Mouse (Mus musculus) right cerebral cortex, postnatal 10 days (tissue): ENCODE measurements at regions not wholly inside any gene's neighbourhood (a gene's known extent, or its start where the extent isn't known, plus 50 kb on each side); places are given as distances from the start of the nearest gene placed in this dataset.
A peak's percentile ranks its signal among the peaks of the same experiment; 100 is the strongest.
"Not testable (repeated sequence)": the region's sequence is repeated elsewhere in the genome, so short reads cannot be mapped to it uniquely, and the experiment has no call there.

Experiments
- DNase-seq, 2 experiments: peaks; one replicate each; pipeline ENCODE4 v3.0.0; 2021; ENCODE audit warnings: low spot score in 2 of 2

DNA sequence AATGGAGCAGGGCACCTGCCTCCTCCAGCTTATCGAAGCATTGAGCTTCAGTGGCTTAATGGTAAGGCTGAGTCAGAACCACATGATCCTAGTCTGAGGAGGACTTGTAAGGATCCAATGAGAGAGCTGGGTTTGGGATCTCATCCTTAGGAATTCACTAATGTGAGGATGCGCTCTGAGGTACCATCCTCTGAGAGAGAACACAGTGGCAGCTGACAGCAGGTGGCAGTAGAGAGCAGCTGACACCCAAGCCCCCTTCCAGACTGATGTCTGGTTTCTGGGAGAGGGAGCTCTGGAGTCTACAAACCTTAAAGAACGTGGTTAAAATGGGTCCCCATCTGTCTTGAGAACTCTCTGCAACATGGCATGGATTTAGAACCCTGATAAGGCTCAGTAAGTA is 137.8 kb downstream of the B3glct start:
- peak in 1 of 2 experiments; percentile 57 for DNase-seq

GRCm38 (mm10) chr5:149818812-149819211 is 140.8 kb downstream of the B3glct start:
- no peak for DNase-seq

- no peak for DNase-seq
These were observed 145.8 kb downstream of the B3glct start for GRCm38 (mm10) chr5:149823821-149824220.

DNA sequence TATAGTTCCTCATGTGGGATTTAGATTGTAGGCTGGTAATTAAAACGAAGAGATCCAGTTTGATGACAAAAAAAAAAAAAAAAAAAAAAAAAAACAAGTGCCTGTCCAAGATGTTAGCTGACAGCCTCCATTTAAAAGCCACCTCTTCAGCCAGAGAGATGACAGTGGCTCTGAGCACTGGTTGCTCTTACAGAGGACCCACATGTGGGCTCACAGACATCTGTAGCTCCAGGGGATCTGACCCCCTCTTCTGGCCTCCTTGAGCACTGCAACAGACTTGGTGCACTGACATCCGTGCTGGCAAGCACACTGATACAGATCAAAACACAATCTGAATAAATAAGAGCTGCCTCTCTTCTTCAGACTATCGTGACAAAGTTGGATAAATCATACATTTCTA is 149.6 kb downstream of the B3glct start:
- peak in 1 of 2 experiments; percentile 31 for DNase-seq

GRCm38 (mm10) chr5:149831122-149831861 is 153.3 kb downstream of the B3glct start:
- DNase-seq: peak; percentile 71 to 86

DNA sequence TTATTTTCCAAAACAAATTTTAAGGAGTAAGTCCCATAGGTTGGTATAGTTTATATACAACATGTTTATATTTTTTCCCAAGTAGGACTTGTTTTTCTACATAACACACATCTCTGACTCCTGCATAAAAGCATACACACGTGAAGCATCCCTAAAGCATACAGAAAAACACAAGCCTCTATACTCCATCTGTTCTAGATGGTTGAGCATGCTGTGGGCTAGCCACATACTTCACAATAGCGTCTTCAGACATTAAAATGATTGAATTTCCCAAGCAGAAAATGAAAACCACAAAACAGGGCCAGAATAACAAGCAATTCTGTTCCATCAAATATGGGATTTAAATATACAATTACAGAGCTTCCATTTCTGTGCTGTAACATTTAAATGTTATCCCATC is 159.3 kb downstream of the B3glct start:
- no peak for DNase-seq

DNA sequence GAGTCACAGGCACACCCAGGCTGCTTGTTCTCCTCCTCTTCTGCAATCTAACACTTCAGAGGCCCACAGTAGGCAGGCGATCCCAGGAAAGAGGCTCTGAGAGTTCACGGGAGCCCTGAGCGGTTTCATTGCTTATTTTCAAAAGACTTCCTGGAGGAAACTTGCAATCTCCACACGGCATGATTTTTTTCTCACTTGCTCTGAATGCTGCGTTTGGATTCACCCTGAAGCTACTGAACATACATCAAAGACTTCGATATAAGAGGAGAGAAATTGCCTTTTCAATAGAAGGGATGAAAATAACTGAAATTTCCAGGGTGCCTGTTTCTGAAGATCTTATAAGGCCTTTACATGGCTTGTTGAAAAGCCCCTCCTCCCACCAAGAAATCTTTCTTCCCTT is 164.5 kb downstream of the B3glct start:
- no peak for DNase-seq

DNA sequence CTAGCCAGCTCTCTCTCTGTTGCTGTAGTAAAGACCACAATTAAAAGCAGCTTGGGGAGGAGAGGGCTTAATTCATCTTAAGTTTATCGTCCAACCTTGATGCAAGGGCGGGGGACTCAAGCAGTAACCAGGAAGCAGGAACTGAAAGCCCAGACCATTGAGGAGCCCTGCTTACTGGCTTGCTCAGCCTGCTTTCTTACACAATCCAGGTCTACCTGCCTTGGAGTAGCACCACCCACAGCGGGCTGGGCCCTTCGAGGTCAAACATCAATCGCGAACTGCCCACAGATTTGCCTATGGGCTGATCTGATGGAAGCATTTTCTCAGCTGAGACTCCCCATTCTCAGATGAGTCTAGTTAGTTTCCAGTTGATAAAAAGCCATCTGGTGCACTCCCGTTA is 165.3 kb downstream of the B3glct start:
- no peak for DNase-seq

DNA sequence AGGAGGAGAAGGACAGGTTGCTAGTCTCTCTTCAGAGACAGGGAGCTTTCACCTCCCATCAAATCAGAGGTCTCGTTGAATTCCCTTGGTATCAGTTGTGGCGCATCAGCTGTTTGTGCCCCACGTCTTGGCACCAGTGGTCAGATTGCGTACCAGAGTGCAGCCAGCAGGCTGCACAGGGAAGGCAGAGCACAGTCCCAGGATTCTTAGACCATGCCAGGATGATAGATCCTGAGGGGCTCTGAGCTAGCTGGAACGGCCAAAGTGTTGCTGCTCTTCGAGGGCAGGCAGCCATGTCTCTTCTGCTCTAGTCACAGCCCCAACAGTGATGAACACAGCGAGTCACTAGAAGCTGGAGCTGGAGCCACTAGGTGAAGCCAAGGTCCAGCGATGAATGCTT is 167.2 kb downstream of the B3glct start:
- DNase-seq: no peak

- DNase-seq: no peak
These were observed 170.0 kb upstream of the Rxfp2 start for GRCm38 (mm10) chr5:149848465-149848864.

- DNase-seq: peak; percentile 72 to 84
These were observed 167.5 kb upstream of the Rxfp2 start for GRCm38 (mm10) chr5:149851011-149851410.

GRCm38 (mm10) chr5:149852516-149852915 is 166.0 kb upstream of the Rxfp2 start:
- no peak for DNase-seq

GRCm38 (mm10) chr5:149856101-149856500 is 162.4 kb upstream of the Rxfp2 start:
- no peak for DNase-seq

DNA sequence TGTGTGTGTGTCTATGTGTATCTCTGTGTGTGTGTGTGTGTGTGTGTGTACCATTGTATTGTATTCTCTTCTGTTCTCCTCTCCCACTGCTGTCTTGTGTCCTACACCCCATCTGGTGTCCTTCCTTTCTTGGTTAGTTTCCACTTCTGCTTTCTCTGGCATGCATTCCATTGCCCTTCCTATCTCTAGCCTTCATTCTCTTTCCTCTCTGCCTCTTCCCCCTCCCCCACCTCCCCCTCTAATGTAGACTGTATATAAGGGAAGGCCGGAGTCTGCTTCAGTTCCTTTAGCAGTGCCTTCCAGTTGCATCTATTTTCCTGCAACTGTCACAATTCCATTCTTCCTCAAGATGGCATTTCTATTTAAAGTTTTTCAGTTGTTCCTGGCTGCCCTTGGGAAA is 161.5 kb upstream of the Rxfp2 start:
- DNase-seq: no peak

- peak; percentile 62 to 72 for DNase-seq
These were observed 156.9 kb upstream of the Rxfp2 start for GRCm38 (mm10) chr5:149861489-149861962.

- DNase-seq: no peak
These were observed 150.5 kb upstream of the Rxfp2 start for GRCm38 (mm10) chr5:149867926-149868325.

DNA sequence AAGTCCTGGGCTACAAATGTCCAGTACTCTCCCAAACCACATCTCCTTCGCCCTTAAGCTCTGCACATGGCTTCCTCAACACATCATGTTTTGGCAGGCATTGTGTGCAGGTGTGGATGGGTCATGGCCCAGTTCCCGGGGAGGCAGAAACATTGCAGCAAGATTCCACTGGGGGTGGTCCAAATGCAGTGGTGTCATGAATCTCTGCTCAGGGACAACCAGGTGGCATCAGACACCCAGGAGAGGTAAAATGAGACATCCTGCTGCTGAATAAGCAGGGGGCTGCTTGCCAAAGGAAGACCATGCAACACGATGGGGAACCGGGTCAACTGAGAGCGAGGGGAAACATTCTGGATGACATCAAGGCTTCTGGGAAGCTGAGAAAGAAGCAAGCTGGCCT is 149.0 kb upstream of the Rxfp2 start:
- no peak for DNase-seq

DNA sequence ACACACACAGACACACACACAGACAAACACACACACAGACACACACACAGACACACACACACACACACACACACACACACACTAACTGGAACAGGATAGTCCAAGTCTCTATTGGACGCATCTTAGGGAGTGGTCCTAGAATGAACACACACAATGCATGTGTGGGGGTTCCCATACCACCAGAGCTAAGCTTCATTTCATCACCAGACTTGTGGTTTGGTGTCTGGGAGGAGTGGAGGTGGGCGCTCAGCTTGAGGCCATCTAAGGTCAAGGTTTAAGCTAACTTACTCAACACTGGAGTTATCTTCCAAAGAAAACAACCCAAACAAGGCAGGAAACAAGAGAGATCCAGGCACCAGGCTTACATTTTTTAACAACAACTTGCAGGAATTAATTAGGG is 147.9 kb upstream of the Rxfp2 start:
- DNase-seq: no peak

- no peak for DNase-seq
These were observed 147.0 kb upstream of the Rxfp2 start for GRCm38 (mm10) chr5:149871521-149871920.

DNA sequence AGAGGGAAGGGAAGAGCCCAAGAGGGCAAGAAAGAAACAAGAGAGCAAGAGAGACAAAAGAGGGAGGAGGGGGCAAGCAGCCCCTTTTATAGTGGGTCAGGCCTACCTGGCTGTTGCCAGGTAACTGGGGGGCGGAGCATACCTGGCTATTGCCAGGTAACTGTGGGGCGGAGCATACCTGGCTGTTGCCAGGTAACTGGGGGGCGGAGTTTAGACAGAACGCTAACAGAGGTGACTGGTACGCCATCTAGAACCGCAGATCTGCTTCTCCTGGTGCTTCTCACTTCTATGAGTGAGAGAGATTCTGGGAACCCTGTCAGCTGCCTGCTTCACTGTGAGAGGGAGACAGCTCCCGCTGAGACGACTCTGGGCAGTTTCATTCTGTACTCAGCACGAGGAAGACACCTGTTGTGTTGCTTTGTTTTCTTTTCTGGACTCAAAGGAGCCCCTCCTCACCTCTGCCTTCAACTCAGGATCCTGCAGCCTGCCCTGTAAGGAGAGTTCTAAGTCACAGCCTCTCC is 144.9 kb upstream of the Rxfp2 start:
- DNase-seq: no peak

GRCm38 (mm10) chr5:149874342-149874741 is 144.1 kb upstream of the Rxfp2 start:
- no peak for DNase-seq

GRCm38 (mm10) chr5:149892453-149892852 is 126.0 kb upstream of the Rxfp2 start:
- DNase-seq: not testable (repeated sequence)

GRCm38 (mm10) chr5:149906927-149907326 is 111.5 kb upstream of the Rxfp2 start:
- DNase-seq: no peak
